Mouse (Mus musculus) kidney, embryonic 14.5 days (tissue): ENCODE data around the gene Palb2. TPM values are rescaled to one million over a fixed set of nuclear protein-coding genes. Genes with fewer than 3 reads are reported as not detected.
"Not testable (repeated sequence)": the region's sequence is repeated elsewhere in the genome, so short reads cannot be mapped to it uniquely, and the experiment has no call there.

Experiments used
- ATAC-seq: fragments of 200-750 bp; cut with Nextera tagmentation; 2 replicates; pipeline ENCODE4 v1.8.0; 2017; ENCODE audit warnings: moderate number of reproducible peaks, mild to moderate bottlenecking, moderate TSS enrichment, moderate library complexity; ENCODE audit not compliant: low FRiP score, low TSS enrichment
- H3K27ac ChIP-seq: fragments of 300-500 bp; sonication (generic); 2 replicates; pipeline ENCODE4 v1.5.1; 2014; ENCODE audit warnings: low read depth, mild to moderate bottlenecking, low read length, moderate library complexity, mixed read lengths
- H3K27me3 ChIP-seq: fragments of 300-500 bp; sonication (generic); 2 replicates; pipeline ENCODE4 v1.6.1; 2014; ENCODE audit warnings: mild to moderate bottlenecking, low read length; ENCODE audit not compliant: control insufficient read depth, insufficient read depth
- H3K36me3 ChIP-seq: fragments of 300-500 bp; sonication (generic); 2 replicates; pipeline ENCODE4 v1.6.1; 2014; ENCODE audit warnings: low read length, mixed read lengths; ENCODE audit not compliant: control insufficient read depth, insufficient read depth
- H3K4me1 ChIP-seq: fragments of 300-500 bp; sonication (generic); 2 replicates; pipeline ENCODE4 v1.6.1; 2014; ENCODE audit warnings: low read length, mixed read lengths; ENCODE audit not compliant: control insufficient read depth, insufficient read depth
- H3K4me2 ChIP-seq: fragments of 300-500 bp; sonication (generic); replicated peaks from 2 replicates; pipeline ENCODE4 v1.6.1; 2014; ENCODE audit warnings: low read depth, mild to moderate bottlenecking, low read length
- H3K4me3 ChIP-seq: fragments of 300-500 bp; sonication (generic); 2 replicates; pipeline ENCODE4 v1.5.1; 2014; ENCODE audit warnings: mild to moderate bottlenecking, low read length
- H3K9ac ChIP-seq: fragments of 300-500 bp; sonication (generic); 2 replicates; pipeline ENCODE4 v1.6.1; 2014; ENCODE audit warnings: low read depth, mild to moderate bottlenecking, low read length, moderate library complexity
- H3K9me3 ChIP-seq: fragments of 300-500 bp; sonication (generic); 2 replicates; pipeline ENCODE4 v1.6.1; 2016; ENCODE audit warnings: low read length; ENCODE audit not compliant: control insufficient read depth
- WGBS: fragments of 180-500 bp; shearing (Covaris S2); extraction: QIAGEN DNeasy Blood & Tissue Kit; methylation state at CpG from one replicate; pipeline ENCODE4 v1.1.7; 2014; 5-methylcytosine and 5-hydroxymethylcytosine counted together
- polyA plus RNA-seq: library from polyadenylated mRNA; unstranded; fragments of >200 nt; fragmentation: Nextera tagmentation; extraction: Ambion mirVana; gene quantifications from 2 replicates; pipeline ENCODE4 v1.2.1, GENCODE M21; 2014

The Palb2 gene
- polyA plus RNA-seq, 1 experiment from 2014 or later, result 23.0 TPM

- Histone ChIP-seq H3K4me2 (no peak overlapping the region), H3K4me1 (no peaks in the 10 kb centered on the region), H3K36me3 (peaks cover 61% of the 10 kb centered on the region), H3K27ac (no peak overlapping the region), H3K27me3 (no peaks in the 10 kb centered on the region), H3K9me3 (no peaks in the 10 kb centered on the region), H3K4me3 (no peak overlapping the region), H3K9ac (no peak overlapping the region)
- ATAC-seq, result no peak
- WGBS, result 81% methylated on average over 8 of the region's 8 CpGs
These were observed 7.1 kb downstream of the Palb2 start for GRCm38 (mm10) chr7:122125636-122126035.

GRCm38 (mm10) chr7:122123518-122123917 lies 9.3 kb downstream of the Palb2 start:
- 86% methylated on average over 4 of the region's 4 CpGs for WGBS
- Histone ChIP-seq H3K27ac (no peak overlapping the region), H3K27me3 (no peaks in the 10 kb centered on the region), H3K36me3 (peaks cover 69% of the 10 kb centered on the region), H3K4me1 (no peaks in the 10 kb centered on the region), H3K4me3 (no peak overlapping the region), H3K9me3 (no peaks in the 10 kb centered on the region), H3K4me2 (no peak overlapping the region), H3K9ac (no peak overlapping the region)
- no peak for ATAC-seq

- no peaks in the 10 kb centered on the region for H3K4me1 ChIP-seq
These were observed 24.6 kb downstream of the Palb2 start for GRCm38 (mm10) chr7:122108206-122108605.

GRCm38 (mm10) chr7:122101747-122102244 lies 31.0 kb downstream of the Palb2 start, which contains the start of gene Ndufab1:
Gene Ndufab1 (minus strand): TSS chr7:122101886.
- no peak within 1 kb of the TSS for H3K27ac ChIP-seq

More at GRCm38 (mm10) chr7:122108206-122108605, 24.6 kb downstream of the Palb2 start:
- ATAC-seq, result no peak
- no peak overlapping the region for H3K4me2 ChIP-seq
- no peak overlapping the region for H3K27ac ChIP-seq
- peaks cover 29% of the 10 kb centered on the region for H3K36me3 ChIP-seq
- H3K9ac ChIP-seq, result no peak overlapping the region
- no peak overlapping the region for H3K4me3 ChIP-seq
- H3K9me3 ChIP-seq, result no peaks in the 10 kb centered on the region
- 96% methylated on average over 6 of the region's 6 CpGs for WGBS
- H3K27me3 ChIP-seq, result no peaks in the 10 kb centered on the region

GRCm38 (mm10) chr7:122101014-122101746 lies 31.6 kb downstream of the Palb2 start:
- not testable (repeated sequence) for H3K27ac ChIP-seq, H3K27me3 ChIP-seq, H3K4me1 ChIP-seq, H3K9me3 ChIP-seq
- peaks cover 22% of the 10 kb centered on the region for H3K36me3 ChIP-seq
- H3K9ac ChIP-seq, result peak overlapping the region; percentile 88
- WGBS, result 5% methylated on average over 25 of the region's 28 CpGs
- H3K4me3 ChIP-seq, result peak overlapping the region; percentile 77
- peak overlapping the region; percentile 89 for H3K4me2 ChIP-seq
- ATAC-seq, result peak; percentile 71; the same call in 1 of the 2 replicates

More at GRCm38 (mm10) chr7:122101747-122102244, 31.0 kb downstream of the Palb2 start, which contains the start of gene Ndufab1:
- Histone ChIP-seq H3K36me3 (peaks cover 16% of the 10 kb centered on the region), H3K4me3 (peak within 1 kb of the TSS; percentile 77), H3K27me3 (no peaks in the 10 kb centered on the region), H3K9ac (peak within 1 kb of the TSS; percentile 88), H3K4me1 (peaks cover 8% of the 10 kb centered on the region), H3K4me2 (peak within 1 kb of the TSS; percentile 89), H3K9me3 (no peaks in the 10 kb centered on the region)
- peak; percentile 99 for ATAC-seq
- under 1% methylated on average over 34 of the region's 43 CpGs for WGBS

- 70% methylated on average over 4 of the region's 4 CpGs for WGBS
- Histone ChIP-seq H3K9ac (no peak overlapping the region), H3K4me1 (peaks cover 8% of the 10 kb centered on the region), H3K9me3 (no peaks in the 10 kb centered on the region), H3K27ac (no peak overlapping the region), H3K4me2 (no peak overlapping the region), H3K27me3 (no peaks in the 10 kb centered on the region), H3K4me3 (no peak overlapping the region), H3K36me3 (peaks cover 41% of the 10 kb centered on the region)
- ATAC-seq, result no peak
These were observed 33.6 kb downstream of the Palb2 start for GRCm38 (mm10) chr7:122099222-122099621.

- H3K27me3 ChIP-seq, result no peaks in the 10 kb centered on the region
- H3K9me3 ChIP-seq, result no peaks in the 10 kb centered on the region
- no peak overlapping the region for H3K27ac ChIP-seq
- no peak overlapping the region for H3K4me3 ChIP-seq
- H3K9ac ChIP-seq, result no peak overlapping the region
- peaks cover 50% of the 10 kb centered on the region for H3K36me3 ChIP-seq
- WGBS, result 89% methylated on average over 3 of the region's 3 CpGs
- no peak overlapping the region for H3K4me2 ChIP-seq
- ATAC-seq, result no peak
- H3K4me1 ChIP-seq, result peaks cover 8% of the 10 kb centered on the region
These were observed 34.8 kb downstream of the Palb2 start for GRCm38 (mm10) chr7:122098009-122098408.

- no peaks in the 10 kb centered on the region for H3K9me3 ChIP-seq
- no peak overlapping the region for H3K4me2 ChIP-seq
- 95% methylated on average over 2 of the region's 2 CpGs for WGBS
- no peaks in the 10 kb centered on the region for H3K4me1 ChIP-seq
- H3K36me3 ChIP-seq, result peaks cover 80% of the 10 kb centered on the region
- H3K27me3 ChIP-seq, result no peaks in the 10 kb centered on the region
- ATAC-seq, result no peak
- no peak overlapping the region for H3K27ac ChIP-seq
- no peak overlapping the region for H3K9ac ChIP-seq
- no peak overlapping the region for H3K4me3 ChIP-seq
These were observed 38.0 kb downstream of the Palb2 start for GRCm38 (mm10) chr7:122094564-122095330.
